In the genomic region with DNA sequence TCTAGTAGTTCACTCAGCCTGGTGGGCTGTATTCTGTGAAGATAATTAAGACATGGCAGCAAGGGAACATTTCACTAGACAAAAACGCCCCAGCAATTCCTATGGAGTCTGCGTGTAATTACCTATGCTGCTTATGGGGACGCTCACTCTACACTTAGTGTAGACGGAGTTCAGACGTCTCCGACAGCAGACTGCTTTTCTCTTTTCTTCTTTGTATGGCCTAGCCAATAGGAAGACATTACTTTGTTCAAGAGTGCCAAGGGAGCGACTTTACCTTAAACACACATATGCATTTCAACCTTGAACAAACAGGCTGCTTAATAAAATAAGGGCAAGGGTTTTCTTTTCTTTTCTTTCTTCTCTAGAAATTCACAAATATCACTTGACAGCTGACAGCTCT, we compare ENCODE assay signal across 19 mouse cellular contexts.
"Had no signal": no experiment of that assay in that cellular context is flagged by ENCODE, and none has a peak within 500 bp of the region (broad histone marks: within the 10 kb centered on the region; RNA-seq: fewer than 3 reads in every experiment).

No protein-coding gene starts in this region.

- ATAC-seq: intestine, embryonic 15.5 days; liver, postnatal 0 days; midbrain, embryonic 13.5 days; midbrain, embryonic 16.5 days had no signal

- DNase-seq: kidney, adult 11 months; kidney, adult 8-10 months; kidney, postnatal 10 days; kidney, postnatal 4 days; left cerebral cortex, postnatal 4 days; liver, postnatal 0 days; lung, postnatal 14 days; thymus, adult 18-20 months; thymus, postnatal 14 days; thymus, postnatal 4 days had no signal

- H3K4me3 ChIP-seq: intestine, embryonic 15.5 days; kidney, embryonic 15.5 days; limb, embryonic 12.5 days; limb, embryonic 15.5 days; midbrain, embryonic 13.5 days had no signal

- H3K27me3 ChIP-seq: intestine, embryonic 15.5 days; kidney, embryonic 15.5 days; limb, embryonic 12.5 days; limb, embryonic 15.5 days; midbrain, embryonic 13.5 days had no signal

- H3K27ac ChIP-seq: intestine, embryonic 15.5 days; kidney, embryonic 15.5 days; limb, embryonic 12.5 days; limb, embryonic 15.5 days; liver, embryonic 14.5 days; macrophage; midbrain, embryonic 13.5 days had no signal

- H3K9ac ChIP-seq: intestine, embryonic 15.5 days; kidney, embryonic 15.5 days; limb, embryonic 12.5 days; limb, embryonic 15.5 days; liver, embryonic 14.5 days; liver, postnatal 0 days; midbrain, embryonic 13.5 days had no signal

- H3K36me3 ChIP-seq: intestine, embryonic 15.5 days; kidney, embryonic 15.5 days; limb, embryonic 12.5 days; limb, embryonic 15.5 days; midbrain, embryonic 13.5 days had no signal

- H3K4me1 ChIP-seq: intestine, embryonic 15.5 days; kidney, embryonic 15.5 days; limb, embryonic 12.5 days; limb, embryonic 15.5 days; midbrain, embryonic 13.5 days had no signal

- H3K9me3 ChIP-seq: intestine, embryonic 15.5 days; kidney, embryonic 15.5 days; limb, embryonic 12.5 days; limb, embryonic 15.5 days had no signal

- H3K4me2 ChIP-seq: intestine, embryonic 15.5 days; kidney, embryonic 15.5 days; limb, embryonic 12.5 days; limb, embryonic 15.5 days; liver, embryonic 11.5 days; midbrain, embryonic 13.5 days had no signal
